Mouse (Mus musculus): ENCODE results near the gene Ncstn.

The Ncstn gene

DNA sequence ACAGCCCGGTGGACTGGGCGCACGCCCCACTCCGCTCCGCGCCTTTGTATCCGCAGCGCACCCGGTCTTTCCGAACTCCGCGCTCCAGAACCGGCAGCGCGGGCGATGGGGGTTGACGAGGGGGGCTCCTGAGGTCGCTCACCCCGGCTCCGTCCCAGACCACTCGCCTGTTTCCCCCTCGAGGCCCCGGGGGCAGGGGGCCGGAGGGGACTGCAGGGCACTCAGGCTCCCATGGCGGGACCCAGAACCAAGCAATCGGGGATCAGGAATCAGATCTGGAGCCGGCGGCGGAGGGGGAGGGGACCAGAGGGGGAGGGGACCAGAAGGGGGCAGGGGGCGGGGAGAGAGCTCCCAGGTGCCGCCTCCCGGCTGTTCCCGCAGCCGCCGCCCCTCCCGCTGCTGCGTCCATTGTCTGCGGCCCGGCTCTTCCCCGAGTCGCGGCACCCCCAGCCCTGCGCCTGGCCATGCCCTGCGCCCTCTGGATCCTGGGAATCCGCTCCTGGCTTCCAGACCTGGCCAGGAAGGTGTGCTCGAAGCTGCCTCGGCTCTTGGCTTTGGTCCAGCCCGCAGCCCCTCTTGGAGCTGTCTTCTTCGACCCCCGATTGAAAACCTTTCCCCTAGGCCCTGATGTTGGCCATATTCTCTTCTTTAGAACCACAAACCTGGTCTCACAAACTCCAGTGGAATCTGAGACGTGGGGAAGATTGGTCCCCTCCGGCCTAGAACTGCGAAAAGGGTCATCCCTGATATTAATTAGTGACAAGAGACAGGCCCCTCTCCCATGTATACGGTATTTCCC is 55.4 kb downstream of the Ncstn start:
- DNase-seq (ENCODE audit: low read depth): peak; percentile 81

DNA sequence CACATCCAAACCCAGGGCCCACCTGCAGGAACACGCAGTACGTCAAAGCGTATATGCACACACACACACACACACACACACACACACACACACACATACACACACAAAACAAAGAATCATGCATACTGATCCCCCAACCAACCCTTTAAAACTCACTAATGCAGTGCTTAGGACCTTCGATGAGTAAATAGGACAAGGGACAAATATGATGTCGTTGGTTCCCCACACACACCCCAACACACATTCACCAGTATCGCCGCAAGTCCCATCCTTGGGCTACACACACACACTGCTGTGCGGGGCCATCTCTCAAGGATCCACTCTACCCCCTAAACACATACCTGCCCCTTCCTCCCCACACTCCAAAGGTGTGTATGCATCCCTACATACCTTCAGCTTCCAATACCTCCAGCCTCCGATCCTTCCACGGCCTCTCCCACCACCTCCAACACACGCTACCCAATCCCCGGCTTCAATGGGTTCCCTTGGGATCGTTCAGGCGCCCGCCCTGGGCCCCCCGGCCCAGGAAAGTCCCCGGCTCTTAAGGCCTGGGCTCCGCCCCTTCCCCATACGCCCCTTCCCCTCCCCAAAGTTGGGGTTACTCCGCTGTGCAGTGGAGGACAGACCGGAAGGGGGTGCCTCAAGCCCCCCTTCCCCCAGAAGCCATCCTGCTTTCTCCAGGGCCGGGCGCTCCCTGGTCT is 56.2 kb downstream of the Ncstn start:
- DNase-seq (ENCODE audit: low read depth): peak; percentile 63

DNA sequence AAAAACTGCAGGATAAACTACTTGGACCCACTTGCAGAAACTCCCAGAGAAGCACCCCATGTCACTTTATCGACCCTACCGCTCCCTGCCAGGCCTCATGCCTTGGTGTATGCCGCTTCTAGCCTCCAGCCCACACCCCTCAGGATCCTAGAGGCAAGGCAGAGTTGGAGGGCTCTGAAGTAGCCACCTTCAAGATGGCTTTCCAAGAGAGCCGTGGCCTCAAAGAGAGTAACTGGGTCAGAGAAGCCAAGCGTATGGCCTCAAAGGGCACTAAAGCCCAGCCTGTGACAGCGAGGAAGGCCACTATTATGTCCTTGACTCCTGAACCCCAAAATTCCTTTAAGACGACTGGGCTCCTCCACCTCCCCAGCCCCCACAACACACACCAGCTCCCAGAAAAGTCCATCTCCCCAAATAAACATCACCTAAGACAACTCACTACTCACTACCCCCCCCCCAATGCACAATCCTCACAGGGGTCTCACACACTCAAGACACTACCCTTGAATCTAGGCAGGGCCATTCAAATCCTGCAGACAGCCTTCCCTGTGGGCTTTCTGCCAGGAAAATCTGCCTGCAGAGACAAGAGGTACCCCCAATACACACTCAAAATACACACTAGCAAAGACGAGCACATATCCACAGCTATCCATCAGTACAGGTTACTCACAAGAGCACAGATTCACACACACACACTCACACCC is 57.2 kb downstream of the Ncstn start:
- no peak for DNase-seq (ENCODE audit: low read depth)

DNA sequence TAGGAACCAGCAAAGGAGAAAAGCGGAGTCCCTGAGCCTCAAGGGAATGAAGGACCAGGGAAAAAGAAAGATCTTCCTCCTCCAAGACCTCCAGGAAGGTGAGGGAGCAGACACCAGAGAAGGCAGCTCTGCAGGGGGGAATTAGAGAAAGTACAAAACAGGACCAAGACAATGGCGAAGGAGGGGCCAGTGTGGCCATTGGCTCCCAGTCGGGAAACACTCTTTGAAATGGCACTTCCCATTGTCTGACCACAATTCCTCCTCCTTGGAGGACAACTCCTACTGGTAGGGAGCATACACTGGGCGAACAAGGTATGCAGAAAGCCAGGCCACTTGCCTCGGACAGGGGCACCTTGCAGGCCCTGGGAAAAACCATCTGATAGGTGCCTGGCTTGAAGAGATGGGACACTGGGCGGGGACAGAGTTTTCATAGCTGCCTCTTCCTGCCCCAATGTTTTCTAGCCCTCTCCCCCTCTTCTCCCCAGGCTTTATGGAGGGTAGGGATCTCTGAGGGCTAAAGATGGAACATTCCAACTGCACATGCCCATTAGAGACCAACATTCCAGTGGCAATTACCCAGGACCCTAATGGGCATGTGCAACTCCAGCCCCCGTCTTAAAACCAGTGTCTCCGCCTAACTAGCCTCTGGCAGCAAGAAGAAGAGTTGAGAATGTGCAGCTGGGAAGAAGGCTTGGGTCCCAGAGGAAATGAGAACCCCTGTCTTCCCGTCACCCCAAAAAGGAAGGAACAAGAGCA is 58.3 kb downstream of the Ncstn start:
- no peak for DNase-seq (ENCODE audit: low read depth)

DNA sequence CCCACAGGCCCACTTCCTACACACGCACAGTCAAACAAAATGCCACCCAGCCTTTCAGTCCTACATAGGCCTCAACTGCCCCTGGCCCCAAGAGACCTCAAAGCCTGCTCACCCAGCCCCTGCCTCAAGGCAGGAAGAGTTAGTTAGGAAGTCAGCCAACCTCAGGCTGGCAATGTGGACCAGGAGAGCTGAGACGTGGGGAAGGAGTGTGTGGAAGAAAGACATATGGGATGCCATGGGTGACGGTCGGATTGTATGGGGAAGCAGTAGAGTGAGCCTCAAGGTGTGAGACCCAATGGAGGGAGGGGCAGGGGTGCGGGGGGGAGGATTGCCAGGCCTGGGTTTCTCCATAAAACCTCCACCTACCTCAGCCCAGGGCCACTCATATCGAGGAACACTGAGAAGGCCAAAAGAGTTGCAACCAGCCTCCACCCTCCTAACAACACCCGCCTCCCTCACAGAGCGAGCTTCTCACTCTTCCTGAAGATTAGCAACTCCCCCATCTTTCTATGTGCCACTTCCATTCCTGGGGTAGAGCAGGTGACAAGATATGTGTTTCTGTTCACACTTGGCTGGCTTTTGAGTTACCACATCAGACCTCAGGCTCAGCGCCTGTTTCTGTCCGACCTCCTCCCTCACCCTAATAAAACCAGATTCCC is 62.6 kb downstream of the Ncstn start:
- DNase-seq (ENCODE audit: low read depth): no peak

DNA sequence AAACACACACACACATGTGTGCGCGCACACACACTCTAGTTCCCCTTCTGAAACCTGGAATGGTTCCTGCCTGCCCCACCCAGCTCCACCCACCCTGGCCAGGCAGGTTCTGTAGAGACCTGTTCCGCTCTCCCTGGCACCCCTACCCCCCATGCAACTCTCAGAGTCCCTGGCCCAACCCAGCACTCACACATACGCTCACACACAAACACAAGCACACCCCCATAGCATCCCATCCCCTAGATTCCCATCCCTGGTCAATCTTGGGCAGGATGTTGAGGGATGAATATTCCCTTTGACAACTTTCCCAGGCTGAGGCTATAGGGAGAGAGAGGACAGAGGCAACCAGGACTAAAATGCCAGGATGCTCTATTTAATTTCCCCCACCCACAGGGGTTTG is 63.3 kb downstream of the Ncstn start:
- DNase-seq (ENCODE audit: low read depth): no peak

DNA sequence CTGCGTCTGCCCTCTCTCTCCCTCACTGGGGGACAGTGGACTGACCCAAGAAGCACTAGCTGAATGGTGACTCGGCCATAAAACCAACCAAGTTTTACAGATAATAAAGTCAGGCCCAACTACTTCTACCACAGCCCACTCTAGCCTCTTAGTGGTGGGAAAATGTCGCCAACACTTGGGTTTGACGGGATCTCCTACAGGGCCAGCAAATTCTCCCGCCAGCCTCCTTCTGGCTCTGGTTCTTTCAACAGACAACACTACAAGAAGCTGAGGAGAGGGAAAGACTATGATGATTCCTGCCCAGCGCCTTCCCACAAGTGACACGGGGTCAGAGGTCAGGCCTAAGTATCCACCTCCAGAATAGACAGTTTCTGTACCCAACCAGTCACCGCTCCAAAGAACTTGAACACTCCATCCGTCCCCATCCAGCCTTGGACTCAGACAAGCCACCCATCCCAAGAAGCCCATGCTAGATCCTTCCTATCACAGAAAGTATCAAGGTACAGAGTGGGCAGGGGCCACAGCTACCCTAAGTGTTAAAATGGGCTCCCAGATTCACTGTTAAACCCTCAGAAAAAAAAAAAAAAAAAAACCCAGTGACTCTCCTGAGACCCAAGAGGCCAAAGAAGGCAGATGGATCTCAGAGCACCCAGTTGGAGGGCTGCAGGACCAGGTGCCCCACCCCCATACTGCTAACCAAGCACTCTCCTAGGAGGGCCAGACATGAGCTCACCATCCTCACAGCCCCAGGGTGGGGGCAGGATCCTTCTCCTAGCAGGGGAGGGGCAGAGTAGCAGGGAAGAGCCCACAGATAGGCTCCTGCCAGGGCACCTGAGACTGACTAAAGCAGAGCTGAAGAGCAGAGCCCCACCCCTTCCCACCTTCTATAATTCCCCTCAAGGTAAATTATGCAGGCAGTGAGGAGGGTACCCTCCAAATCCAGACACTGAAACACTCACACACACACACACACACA is 64.0 kb downstream of the Ncstn start:
- DNase-seq (ENCODE audit: low read depth): no peak

DNA sequence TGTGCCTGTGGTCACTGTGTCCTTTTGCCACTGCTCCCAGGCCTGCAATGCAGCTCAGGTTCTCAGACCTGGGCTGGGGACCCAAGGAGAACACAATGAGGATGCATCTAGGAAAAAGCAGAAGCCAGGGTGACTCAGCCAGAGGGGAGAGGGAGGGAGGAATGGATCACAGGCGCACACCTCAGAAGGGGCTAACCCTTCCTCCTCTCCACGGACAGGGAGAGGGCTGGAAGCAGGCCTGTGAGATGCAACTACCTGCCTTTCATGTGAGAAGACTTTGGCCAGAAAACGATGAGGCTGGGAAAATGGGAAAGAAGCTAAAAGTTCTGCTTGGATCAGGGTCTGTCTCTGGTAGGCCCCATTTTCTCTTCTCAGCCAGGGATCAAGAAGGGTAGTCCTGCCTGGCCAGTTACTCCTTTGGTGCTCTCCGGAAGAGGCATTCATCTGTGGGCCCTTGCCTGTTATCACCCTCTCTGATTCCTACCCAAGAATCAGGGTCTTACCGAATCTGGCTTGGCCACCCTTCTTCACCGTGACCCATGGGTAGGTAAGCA is 65.0 kb downstream of the Ncstn start:
- DNase-seq (ENCODE audit: low read depth): no peak

DNA sequence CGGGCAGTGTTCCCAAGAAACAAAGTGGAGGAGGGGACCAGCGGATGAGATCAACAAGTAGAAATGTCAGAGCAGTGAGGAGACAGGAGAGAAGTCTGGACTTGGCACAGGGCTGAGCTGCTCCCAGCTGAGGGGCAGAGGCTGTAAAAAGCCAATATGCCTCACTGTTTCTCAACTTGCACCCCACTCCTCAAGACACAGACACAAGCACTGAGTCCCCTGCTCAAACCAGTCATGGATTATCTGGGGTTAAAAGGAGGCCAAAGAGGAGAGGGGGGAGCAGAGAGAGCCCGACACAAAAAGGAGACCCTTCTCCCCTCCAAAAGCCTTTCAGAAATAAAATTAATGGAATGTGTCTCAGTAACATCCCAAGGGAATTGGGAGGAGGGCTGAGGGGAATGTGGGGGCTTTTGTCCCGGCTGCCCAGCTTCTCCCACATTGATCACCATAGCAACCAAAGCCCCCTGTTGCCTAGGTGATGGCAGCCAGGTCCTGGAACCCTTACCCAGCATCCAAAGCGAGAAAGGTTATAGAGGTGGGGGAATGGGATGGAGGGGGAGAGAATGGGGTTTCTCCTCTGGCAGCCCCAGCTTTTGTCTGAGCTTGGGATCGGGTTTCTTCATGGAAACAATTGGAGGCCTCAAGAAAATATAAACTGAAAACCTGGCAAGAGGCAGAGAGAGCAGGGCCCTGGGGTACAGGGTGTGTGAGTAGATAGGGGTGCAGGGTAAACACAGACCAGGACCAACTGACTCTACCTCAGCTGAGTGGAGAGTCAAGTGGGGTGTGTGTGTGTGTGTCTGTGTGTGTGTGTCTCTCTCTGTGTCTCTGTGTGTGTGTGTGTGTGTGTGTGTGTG is 65.7 kb downstream of the Ncstn start:
- DNase-seq (ENCODE audit: low read depth): no peak

DNA sequence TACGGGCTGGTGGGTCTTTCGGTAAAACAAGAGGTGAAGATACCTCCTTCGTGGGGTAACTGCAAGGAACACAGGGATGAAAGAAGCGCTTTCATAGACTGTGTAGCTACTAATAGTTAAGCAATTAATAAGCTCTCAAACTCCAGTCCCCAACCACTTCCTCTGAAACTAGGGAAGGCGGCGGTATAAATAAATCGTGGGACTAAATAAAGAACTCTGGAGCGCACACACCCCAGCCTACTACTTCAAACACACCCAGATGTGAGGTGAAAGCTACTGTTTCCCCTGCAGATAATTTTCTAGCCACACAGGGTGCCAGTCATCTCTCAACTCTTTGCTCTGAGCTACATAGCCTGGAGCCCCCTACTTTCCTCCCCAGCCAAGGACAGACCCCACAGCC is 66.6 kb downstream of the Ncstn start:
- peak; percentile 35 for DNase-seq (ENCODE audit: low read depth)

All from naive thymus-derived CD4-positive, alpha-beta T cell, adult 2 months (primary cell).